Mouse (Mus musculus) cerebellum, postnatal 14 days (tissue): ENCODE results near the gene Cox10.
A peak's percentile ranks its signal among the peaks of the same experiment; 100 is the strongest.

ENCODE experiments used
- DNase-seq, 2 experiments: peaks; one replicate each; pipeline ENCODE4 v3.0.0; 2021; ENCODE audit warnings: mixed read lengths in 2 of 2

The Cox10 gene

DNA sequence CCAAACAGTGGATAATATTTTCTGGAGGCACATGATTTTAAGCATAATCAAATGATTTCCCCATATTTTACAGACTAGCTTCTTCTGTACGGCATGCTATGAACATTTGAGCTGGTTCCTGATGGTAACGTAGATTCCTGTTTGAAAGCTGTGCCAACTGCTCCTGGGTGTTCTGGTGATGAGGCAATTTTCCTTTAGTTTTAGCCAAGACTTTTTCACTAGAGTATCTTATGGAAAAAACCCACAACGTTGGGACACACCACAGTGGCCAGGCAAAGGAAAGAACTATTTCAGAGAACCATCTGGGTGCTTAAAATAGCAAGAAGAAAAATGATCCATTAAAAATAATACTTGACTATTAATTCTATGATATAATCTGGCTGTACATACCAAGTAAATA lies 35.2 kb downstream of the Cox10 start:
- no peak for DNase-seq

GRCm38 (mm10) chr11:64041281-64041680 lies 38.0 kb downstream of the Cox10 start:
- DNase-seq: no peak

- DNase-seq: no peak
Observed at GRCm38 (mm10) chr11:64039600-64039999, 39.7 kb downstream of the Cox10 start.

GRCm38 (mm10) chr11:64037471-64038125 lies 41.7 kb downstream of the Cox10 start:
- no peak for DNase-seq

- no peak for DNase-seq
Observed at GRCm38 (mm10) chr11:64036306-64036705, 43.0 kb downstream of the Cox10 start.

GRCm38 (mm10) chr11:64035709-64036108 lies 43.6 kb downstream of the Cox10 start:
- no peak for DNase-seq

- DNase-seq: peak; percentile 33 to 37
Observed at GRCm38 (mm10) chr11:64034686-64035085, 44.6 kb downstream of the Cox10 start.

DNA sequence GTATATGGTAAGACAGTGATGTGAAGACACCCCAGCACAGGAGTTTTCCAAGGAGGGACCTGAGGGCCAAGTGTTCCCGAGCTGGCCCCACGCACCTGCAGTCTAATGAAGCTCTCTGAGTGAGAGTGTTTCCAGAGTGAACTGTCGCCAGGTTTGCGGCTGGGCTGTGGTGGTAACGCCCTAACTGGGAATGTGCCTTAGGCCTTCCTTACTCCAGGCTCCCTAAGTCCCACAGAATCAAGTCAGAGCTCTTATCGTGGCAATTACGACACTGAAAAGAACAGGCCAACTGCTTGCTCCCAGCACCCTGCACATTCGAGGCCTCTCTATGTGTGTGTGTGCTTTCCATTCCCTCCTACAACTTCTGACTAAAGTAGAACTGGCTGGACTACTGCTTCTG lies 51.8 kb downstream of the Cox10 start:
- no peak for DNase-seq

DNA sequence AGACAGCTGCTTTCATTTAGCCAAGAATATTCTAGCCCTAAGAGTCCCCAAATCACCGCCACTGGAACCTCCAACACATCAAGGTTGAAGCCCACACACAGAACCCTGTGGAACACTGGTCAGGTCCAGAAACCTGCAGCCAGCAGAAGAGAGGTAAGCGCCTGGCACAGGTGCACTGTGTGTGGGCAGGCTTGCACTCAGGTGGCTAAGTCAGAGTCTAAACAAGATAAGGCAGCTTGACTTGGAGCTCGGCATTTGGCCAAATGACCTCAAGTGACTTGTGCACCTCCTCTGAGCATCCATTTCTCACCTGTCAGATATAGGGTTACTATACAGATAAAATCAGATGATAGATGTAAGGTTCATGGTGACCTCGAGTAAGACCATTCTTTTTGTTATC lies 53.4 kb downstream of the Cox10 start:
- no peak for DNase-seq

- DNase-seq: no peak
Observed at GRCm38 (mm10) chr11:64024575-64024974, 54.7 kb downstream of the Cox10 start.

GRCm38 (mm10) chr11:64023380-64023981 lies 55.8 kb downstream of the Cox10 start:
- DNase-seq: no peak

GRCm38 (mm10) chr11:64022403-64023047 lies 56.7 kb downstream of the Cox10 start:
- no peak for DNase-seq

DNA sequence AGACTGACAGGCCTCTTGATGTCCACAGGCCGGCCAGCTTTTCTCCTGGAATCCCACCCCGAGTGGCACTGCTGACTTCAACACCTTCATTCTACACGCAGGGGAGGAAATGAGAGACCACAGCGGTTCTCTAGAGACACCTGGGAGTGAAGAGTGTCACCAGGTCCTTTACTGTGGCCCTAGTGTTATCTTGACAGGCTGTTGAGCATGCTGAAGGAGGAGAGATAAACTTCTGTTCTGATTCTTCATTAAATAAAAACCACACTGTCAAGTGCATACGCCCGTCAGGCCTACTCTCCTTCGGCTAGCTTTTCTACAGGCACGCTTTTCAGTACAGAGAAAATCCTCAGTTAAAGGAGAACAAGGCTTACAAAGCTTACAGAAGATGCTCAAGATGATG lies 60.0 kb downstream of the Cox10 start:
- no peak for DNase-seq

GRCm38 (mm10) chr11:64018165-64018564 lies 61.1 kb downstream of the Cox10 start:
- no peak for DNase-seq

DNA sequence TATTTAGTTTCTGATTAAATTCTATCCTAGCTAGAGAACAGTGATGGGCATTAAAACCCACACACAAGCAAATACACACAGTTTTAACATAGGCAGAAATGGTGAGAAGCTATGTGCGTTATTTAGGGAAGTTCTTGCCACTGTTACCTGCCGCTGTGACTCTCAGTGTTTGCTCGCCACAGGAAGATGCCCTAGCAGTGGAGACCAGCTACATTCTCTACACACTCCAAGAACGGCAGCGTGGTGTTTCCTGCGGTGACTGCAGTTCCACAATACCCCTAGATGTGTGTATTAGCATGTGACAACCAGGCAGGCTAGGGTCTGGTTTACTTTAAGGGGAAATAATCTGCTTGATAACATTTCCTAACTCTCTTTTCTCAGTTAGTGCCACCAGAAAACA lies 64.0 kb downstream of the Cox10 start:
- DNase-seq: no peak

DNA sequence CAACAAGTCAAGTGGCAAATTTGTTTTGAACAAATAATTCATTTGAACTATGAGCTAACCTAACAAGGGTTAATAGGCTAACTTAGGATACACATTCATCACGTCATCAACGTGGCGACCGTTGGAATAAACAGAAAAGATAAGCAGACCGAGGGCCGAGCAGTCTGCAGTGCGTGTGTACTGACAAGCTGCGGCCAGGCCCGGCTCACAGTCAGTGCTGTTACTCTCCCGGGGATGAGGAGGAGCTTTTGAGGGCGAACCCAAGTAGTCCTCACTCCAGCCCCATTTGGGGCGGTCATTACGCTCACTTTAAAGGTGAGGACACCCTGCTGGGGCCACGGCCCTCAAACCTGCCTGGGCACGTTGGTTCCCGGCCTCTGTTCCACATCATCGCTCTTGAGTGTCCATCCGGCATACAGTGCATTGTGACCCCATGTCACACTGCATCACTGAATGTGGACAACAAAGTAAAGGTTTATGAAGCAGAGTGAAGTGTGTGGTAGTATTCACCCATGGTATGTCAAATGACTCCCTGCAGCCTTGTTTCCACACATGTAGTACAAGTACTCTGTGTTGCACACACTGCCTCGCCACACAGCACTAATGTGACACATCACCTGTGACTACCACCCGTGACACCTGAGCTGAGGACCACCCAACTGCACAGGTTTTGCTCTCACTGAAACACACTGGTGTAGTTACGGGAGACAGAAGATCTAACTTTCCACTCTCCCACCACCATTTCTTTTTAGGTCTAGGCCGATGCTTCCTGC lies 68.4 kb downstream of the Cox10 start:
- no peak for DNase-seq

GRCm38 (mm10) chr11:64004152-64004551 lies 75.1 kb downstream of the Cox10 start:
- DNase-seq: no peak

DNA sequence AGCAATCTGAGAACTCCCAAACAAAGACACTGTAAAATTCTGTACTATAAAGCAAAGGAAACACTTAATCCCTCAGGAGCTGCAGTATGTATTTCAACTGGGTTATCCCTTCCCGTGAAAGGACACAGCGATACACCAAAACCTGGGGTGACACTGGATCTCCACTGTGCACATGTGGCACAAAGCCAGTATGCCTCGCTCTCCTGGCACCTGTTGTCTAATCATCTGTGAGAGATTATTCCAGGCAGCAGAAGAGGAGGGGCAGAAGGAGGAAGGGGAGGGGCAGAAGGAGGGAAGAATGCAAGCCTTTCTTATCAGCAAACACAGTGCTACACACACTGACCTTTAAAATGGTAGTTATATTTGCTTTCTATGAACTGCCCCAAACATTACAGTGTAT lies 75.8 kb downstream of the Cox10 start:
- no peak for DNase-seq

DNA sequence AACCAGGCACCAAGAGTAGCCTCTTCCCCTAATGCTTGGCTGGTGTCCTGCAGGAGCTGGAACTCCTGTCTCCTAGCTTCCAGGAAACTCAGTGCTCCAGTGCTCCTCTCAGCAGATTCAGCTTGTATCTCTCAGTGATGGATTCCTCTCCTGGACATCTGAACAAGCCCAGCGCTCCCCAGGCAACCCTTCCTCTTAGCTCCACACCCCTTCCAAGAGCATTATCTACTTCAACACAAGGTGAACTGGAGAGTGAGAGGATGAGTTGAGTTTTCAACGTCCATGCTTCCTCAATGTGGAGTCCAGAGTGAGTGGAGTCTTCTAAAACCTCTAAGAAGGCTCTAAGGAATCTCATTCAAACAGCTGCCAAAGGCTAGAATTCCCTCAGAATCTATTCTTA lies 76.6 kb downstream of the Cox10 start:
- DNase-seq: no peak

GRCm38 (mm10) chr11:64001111-64001510 lies 78.2 kb downstream of the Cox10 start:
- DNase-seq: no peak

DNA sequence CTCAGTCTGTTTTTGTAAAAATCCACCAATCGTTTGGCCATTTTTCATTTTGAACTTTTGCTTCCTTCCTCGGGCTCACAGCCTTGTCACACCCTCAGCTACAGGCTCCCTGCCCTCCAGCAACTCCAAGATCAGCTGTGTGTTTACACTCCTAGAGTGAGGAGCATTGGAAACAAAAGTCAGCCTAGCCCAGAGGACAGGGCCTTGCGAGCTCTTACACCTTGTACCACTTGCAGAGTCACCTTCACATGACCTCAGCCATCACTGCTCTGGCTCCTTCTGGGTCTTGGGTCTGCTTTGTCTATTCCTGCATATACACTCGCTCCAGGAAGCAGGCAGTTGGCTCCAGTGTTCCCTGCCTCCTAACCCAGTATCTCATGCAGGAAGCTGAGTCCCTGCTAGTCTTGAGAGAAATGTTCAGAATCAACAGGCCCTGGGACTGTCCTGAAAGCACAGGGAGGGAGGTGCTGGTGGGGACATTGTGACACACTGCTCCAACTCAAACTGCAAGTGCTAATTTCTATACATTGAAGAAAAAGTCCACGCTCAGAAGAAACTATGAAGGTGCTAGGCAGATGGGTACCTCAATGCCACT lies 79.0 kb downstream of the Cox10 start:
- no peak for DNase-seq

- no peak for DNase-seq
Observed at GRCm38 (mm10) chr11:63999431-63999830, 79.8 kb downstream of the Cox10 start.

DNA sequence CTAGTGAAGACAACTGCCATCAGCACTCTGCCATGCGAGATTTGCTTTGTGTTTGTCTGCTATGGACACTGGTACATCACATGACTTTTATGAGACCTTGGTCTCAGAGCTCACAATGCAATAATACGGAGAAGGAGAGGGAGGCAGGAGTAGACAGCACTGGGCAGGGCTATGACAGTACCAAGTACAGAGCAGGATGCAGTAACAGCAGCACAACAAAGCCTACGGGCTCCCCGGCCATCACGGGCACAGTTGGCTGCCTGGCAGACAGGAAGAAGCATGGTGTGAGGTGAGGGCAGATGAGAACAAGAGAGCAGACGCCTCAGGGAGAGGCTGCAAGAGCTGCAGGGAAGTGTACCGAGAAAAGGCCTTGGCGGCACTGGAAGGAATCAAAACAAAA lies 87.3 kb downstream of the Cox10 start:
- peak in 1 of 2 experiments; percentile 17 for DNase-seq
